Mouse (Mus musculus) midbrain, embryonic 11.5 days (tissue): ENCODE measurements around the gene Cdca3. TPM values are rescaled to one million over a fixed set of nuclear protein-coding genes. Genes with fewer than 3 reads are reported as not detected.

Experiments
- ATAC-seq: fragments of 200-750 bp; cut with Nextera tagmentation; 2 replicates; pipeline ENCODE4 v1.8.0; 2017; ENCODE audit warnings: moderate TSS enrichment, moderate library complexity; ENCODE audit not compliant: low FRiP score
- DNase-seq: peaks from one replicate; pipeline ENCODE4 v3.0.0; 2015; ENCODE audit warnings: low spot score; ENCODE audit errors: missing footprints
- H3K27ac ChIP-seq: fragments of 300-500 bp; sonication (generic); 2 replicates; pipeline ENCODE4 v1.5.1; 2014; ENCODE audit warnings: low read depth, low read length
- H3K27me3 ChIP-seq: fragments of 300-500 bp; sonication (generic); 2 replicates; pipeline ENCODE4 v1.6.1; 2014; ENCODE audit warnings: mild to moderate bottlenecking, low read length, moderate library complexity, mixed read lengths; ENCODE audit not compliant: control insufficient read depth, insufficient read depth
- H3K36me3 ChIP-seq: fragments of 300-500 bp; sonication (generic); 2 replicates; pipeline ENCODE4 v1.6.1; 2014; ENCODE audit warnings: mild to moderate bottlenecking, low read length, moderate library complexity, mixed read lengths; ENCODE audit not compliant: control insufficient read depth, insufficient read depth
- H3K4me1 ChIP-seq: fragments of 300-500 bp; sonication (generic); 2 replicates; pipeline ENCODE4 v1.6.1; 2014; ENCODE audit warnings: low read length; ENCODE audit not compliant: control insufficient read depth, insufficient read depth
- H3K4me2 ChIP-seq: fragments of 300-500 bp; sonication (generic); 2 replicates; pipeline ENCODE4 v1.6.1; 2014; ENCODE audit warnings: mild to moderate bottlenecking, moderate library complexity
- H3K4me3 ChIP-seq: fragments of 300-500 bp; sonication (generic); 2 replicates; pipeline ENCODE4 v1.5.1; 2014; ENCODE audit warnings: low read depth, low read length
- H3K9ac ChIP-seq: fragments of 300-500 bp; sonication (generic); 2 replicates; pipeline ENCODE4 v1.6.1; 2014; ENCODE audit warnings: low read length
- H3K9me3 ChIP-seq: fragments of 300-500 bp; sonication (generic); 2 replicates; pipeline ENCODE4 v1.6.1; 2016; ENCODE audit warnings: low read length; ENCODE audit not compliant: control insufficient read depth
- WGBS: fragments of 180-500 bp; shearing (Covaris S2); extraction: QIAGEN DNeasy Blood & Tissue Kit; methylation state at CpG from one replicate; pipeline ENCODE4 v1.1.7; 2014; 5-methylcytosine and 5-hydroxymethylcytosine counted together
- polyA plus RNA-seq: library from polyadenylated mRNA; unstranded; fragments of >200 nt; fragmentation: Nextera tagmentation; extraction: Ambion mirVana; gene quantifications from 2 replicates; pipeline ENCODE4 v1.2.1, GENCODE M21; 2014

The Cdca3 gene
- polyA plus RNA-seq, 1 experiment from 2014 or later, result 244 TPM

- peak within 1 kb of the TSS; percentile 39 for H3K9ac ChIP-seq
- H3K4me2 ChIP-seq, result no peak within 1 kb of the TSS; the same call in 1 of the 2 replicates
- H3K4me3 ChIP-seq, result no peak within 1 kb of the TSS
- no peaks in the 10 kb centered on the region for H3K9me3 ChIP-seq
- ATAC-seq (peak; percentile 75), DNase-seq (peak; percentile 89)
- H3K4me1 ChIP-seq, result peaks cover 16% of the 10 kb centered on the region
- peak within 1 kb of the TSS; percentile 54 for H3K27ac ChIP-seq
- H3K27me3 ChIP-seq, result no peaks in the 10 kb centered on the region; the same call in 1 of the 2 replicates
- WGBS, result 16% methylated on average over 15 of the region's 15 CpGs
- H3K36me3 ChIP-seq, result no peaks in the 10 kb centered on the region
Observed at GRCm38 (mm10) chr6:124840241-124841167, 11.2 kb downstream of the Cdca3 start, which contains the start of gene Gnb3. Gene Gnb3 (minus strand): TSS chr6:124840275.

- DNase-seq (peak; percentile 100), ATAC-seq (peak; percentile 92)
- Histone ChIP-seq H3K36me3 (no peaks in the 10 kb centered on the region), H3K27me3 (no peaks in the 10 kb centered on the region), H3K4me2 (no peak overlapping the region), H3K27ac (no peak overlapping the region), H3K9ac (no peak overlapping the region), H3K4me3 (no peak overlapping the region), H3K4me1 (no peaks in the 10 kb centered on the region), H3K9me3 (no peaks in the 10 kb centered on the region)
- 10% methylated on average over 9 of the region's 9 CpGs for WGBS
Observed at GRCm38 (mm10) chr6:124847305-124847704, 18.0 kb downstream of the Cdca3 start.

DNA sequence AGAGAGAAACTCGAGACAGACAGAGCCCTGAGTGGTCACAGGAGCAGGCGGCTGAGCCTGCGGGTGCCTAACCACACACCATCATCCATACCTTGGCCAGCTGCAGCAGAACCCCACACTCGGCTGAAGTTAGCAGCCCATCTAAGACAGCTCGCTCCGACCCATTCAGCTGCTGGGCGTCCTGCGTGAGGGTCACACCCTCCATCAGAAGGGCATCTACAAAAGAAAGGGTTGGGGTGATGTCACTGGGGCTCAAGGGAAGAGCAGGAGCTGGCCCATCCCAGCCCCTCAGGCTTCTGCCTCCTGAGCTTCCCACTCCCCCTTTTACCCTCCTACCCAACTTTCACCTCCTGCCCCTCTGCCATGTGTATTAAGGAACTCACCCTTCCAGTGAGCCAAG lies 21.2 kb downstream of the Cdca3 start:
- no peaks in the 10 kb centered on the region for H3K9me3 ChIP-seq
- no peak overlapping the region for H3K9ac ChIP-seq
- DNase-seq, result peak; percentile 72
- no peak overlapping the region for H3K4me2 ChIP-seq
- no peak overlapping the region for H3K4me3 ChIP-seq
- WGBS, result 60% methylated on average over 8 of the region's 8 CpGs
- H3K4me1 ChIP-seq, result no peaks in the 10 kb centered on the region
- no peak for ATAC-seq
- no peak overlapping the region for H3K27ac ChIP-seq
- H3K36me3 ChIP-seq, result no peaks in the 10 kb centered on the region
- no peaks in the 10 kb centered on the region for H3K27me3 ChIP-seq

- Histone ChIP-seq H3K27ac (no peak overlapping the region; the same call in 1 of the 2 replicates), H3K9ac (no peak overlapping the region), H3K36me3 (no peaks in the 10 kb centered on the region), H3K9me3 (no peaks in the 10 kb centered on the region), H3K4me3 (no peak overlapping the region), H3K4me1 (peaks cover 11% of the 10 kb centered on the region), H3K27me3 (peaks cover 3% of the 10 kb centered on the region; the same call in 1 of the 2 replicates), H3K4me2 (no peak overlapping the region)
- 72% methylated on average over 12 of the region's 12 CpGs for WGBS
- ATAC-seq (no peak), DNase-seq (no peak)
Observed at GRCm38 (mm10) chr6:124854647-124855046, 25.3 kb downstream of the Cdca3 start.

GRCm38 (mm10) chr6:124856321-124856720 lies 27.0 kb downstream of the Cdca3 start:
- Histone ChIP-seq H3K9me3 (no peaks in the 10 kb centered on the region), H3K36me3 (no peaks in the 10 kb centered on the region), H3K9ac (peak overlapping the region; percentile 94), H3K27me3 (peaks cover 3% of the 10 kb centered on the region; the same call in 1 of the 2 replicates), H3K4me3 (peak overlapping the region; percentile 71), H3K27ac (0 out of 2 replicates have a peak overlapping the region, but pooled peaks have one; percentile 82), H3K4me2 (peak overlapping the region; percentile 67), H3K4me1 (peaks cover 17% of the 10 kb centered on the region)
- whole genome bisulfite sequencing, result 9% methylated on average over 14 of the region's 14 CpGs
- DNase-seq, result peak; percentile 92
- ATAC-seq, result peak; percentile 23; the same call in 1 of the 2 replicates

GRCm38 (mm10) chr6:124856916-124857839 lies 27.8 kb downstream of the Cdca3 start, which contains the start of gene P3h3:
Gene P3h3 (minus strand): TSS chr6:124857752.
- Histone ChIP-seq H3K4me3 (peak within 1 kb of the TSS; percentile 71), H3K27me3 (peaks cover 3% of the 10 kb centered on the region; the same call in 1 of the 2 replicates), H3K27ac (peak within 1 kb of the TSS; percentile 82), H3K4me1 (peaks cover 26% of the 10 kb centered on the region), H3K4me2 (peak within 1 kb of the TSS; percentile 67), H3K9ac (peak within 1 kb of the TSS; percentile 94), H3K36me3 (no peaks in the 10 kb centered on the region), H3K9me3 (no peaks in the 10 kb centered on the region)
- under 1% methylated on average over 70 of the region's 86 CpGs for WGBS
- DNase-seq (peak; percentile 97), ATAC-seq (peak; percentile 88)

- 25% methylated on average over 26 of the region's 26 CpGs for WGBS
- H3K9me3 ChIP-seq, result no peaks in the 10 kb centered on the region
- DNase-seq, result no peak
- peak overlapping the region; percentile 67 for H3K4me2 ChIP-seq
- no peak for ATAC-seq
- peak overlapping the region; percentile 71 for H3K4me3 ChIP-seq
- H3K27ac ChIP-seq, result no peak overlapping the region
- no peaks in the 10 kb centered on the region for H3K36me3 ChIP-seq
- H3K9ac ChIP-seq, result peak overlapping the region; percentile 94
- H3K4me1 ChIP-seq, result peaks cover 32% of the 10 kb centered on the region
- peaks cover 3% of the 10 kb centered on the region; the same call in 1 of the 2 replicates for H3K27me3 ChIP-seq
Observed at GRCm38 (mm10) chr6:124857840-124858530, 28.6 kb downstream of the Cdca3 start.
